Mouse (Mus musculus) forebrain, postnatal 0 days (tissue): Measurements from ENCODE around the gene Atp2b2. TPM values are rescaled to one million over a fixed set of nuclear protein-coding genes. Genes with fewer than 3 reads are reported as not detected.

Experiments
- ATAC-seq: fragments of 200-750 bp; cut with Nextera tagmentation; 2 replicates; pipeline ENCODE4 v1.8.0; 2017; ENCODE audit warnings: mild to moderate bottlenecking, moderate library complexity
- DNase-seq: peaks from one replicate; pipeline ENCODE4 v3.0.0-alpha.2; 2015
- H3K27ac ChIP-seq: fragments of 300-500 bp; sonication (generic); 2 replicates; pipeline ENCODE4 v1.5.1; 2014; ENCODE audit warnings: low read depth, mild to moderate bottlenecking, antibody characterized with exemption, low read length, moderate library complexity, mixed read lengths
- H3K27me3 ChIP-seq: fragments of 300-500 bp; sonication (generic); 2 replicates; pipeline ENCODE4 v1.6.1; 2014; ENCODE audit warnings: mild to moderate bottlenecking, low read length, mixed read lengths; ENCODE audit not compliant: insufficient read depth
- H3K36me3 ChIP-seq: fragments of 300-500 bp; sonication (generic); 2 replicates; pipeline ENCODE4 v1.6.1; 2014; ENCODE audit warnings: mild to moderate bottlenecking, moderate library complexity; ENCODE audit not compliant: insufficient read depth
- H3K4me1 ChIP-seq: fragments of 300-500 bp; sonication (generic); 2 replicates; pipeline ENCODE4 v1.6.1; 2014; ENCODE audit warnings: antibody characterized with exemption; ENCODE audit not compliant: insufficient read depth
- H3K4me2 ChIP-seq: fragments of 300-500 bp; sonication (generic); 2 replicates; pipeline ENCODE4 v1.6.1; 2014; ENCODE audit warnings: low read depth, mild to moderate bottlenecking, moderate library complexity
- H3K4me3 ChIP-seq: fragments of 300-500 bp; sonication (generic); 2 replicates; pipeline ENCODE4 v1.5.1; 2014; ENCODE audit warnings: low read depth, low read length, mixed read lengths
- H3K9ac ChIP-seq: fragments of 300-500 bp; sonication (generic); 2 replicates; pipeline ENCODE4 v1.6.1; 2014; ENCODE audit warnings: mild to moderate bottlenecking
- H3K9me3 ChIP-seq: fragments of 300-500 bp; sonication (generic); 2 replicates; pipeline ENCODE4 v1.6.1; 2016; ENCODE audit warnings: low read length
- CTCF ChIP-seq: sonication (generic); IDR thresholded peaks from 2 replicates; pipeline ENCODE4 v1.5.1; 2016; ENCODE audit warnings: antibody characterized with exemption, control low read depth, low read depth
- WGBS: fragments of 180-500 bp; shearing (Covaris S2); extraction: QIAGEN DNeasy Blood & Tissue Kit; methylation state at CpG from one replicate; pipeline ENCODE4 v1.1.7; 2014; 5-methylcytosine and 5-hydroxymethylcytosine counted together
- polyA plus RNA-seq: library from polyadenylated mRNA; unstranded; fragments of >200 nt; fragmentation: Nextera tagmentation; extraction: Ambion mirVana; gene quantifications from 2 replicates; pipeline ENCODE4 v1.2.1, GENCODE M21; 2015
- total RNA-seq: library from RNA; depleted of rRNA; stranded (reverse); fragments of >200 nt; gene quantifications from 2 replicates; pipeline ENCODE4 v1.2.3, GENCODE M21; 2014

The Atp2b2 gene
- total and polyA plus RNA-seq, 2 experiments from 2014 or later: 37.8 to 65.1 TPM

- Histone ChIP-seq H3K36me3 (no peaks in the 10 kb centered on the region), H3K27me3 (no peaks in the 10 kb centered on the region), H3K9ac (no peak overlapping the region), H3K9me3 (no peaks in the 10 kb centered on the region), H3K27ac (no peak overlapping the region), H3K4me1 (peaks cover 23% of the 10 kb centered on the region), H3K4me3 (no peak overlapping the region), H3K4me2 (no peak overlapping the region)
- no peak for ATAC-seq
- no peak for DNase-seq
- TF ChIP-seq CTCF: no peak
Observed at GRCm38 (mm10) chr6:113886886-113887285, 155.5 kb downstream of the Atp2b2 start.

GRCm38 (mm10) chr6:113884806-113885205 lies 157.6 kb downstream of the Atp2b2 start:
- Histone ChIP-seq H3K27ac (no peak overlapping the region), H3K36me3 (no peaks in the 10 kb centered on the region), H3K4me2 (no peak overlapping the region), H3K4me1 (peaks cover 17% of the 10 kb centered on the region), H3K27me3 (no peaks in the 10 kb centered on the region), H3K9ac (no peak overlapping the region), H3K4me3 (no peak overlapping the region), H3K9me3 (no peaks in the 10 kb centered on the region)
- no peak for ATAC-seq
- WGBS: 74% methylated on average over 4 of the region's 4 CpGs
- TF ChIP-seq CTCF: no peak
- DNase-seq: no peak

GRCm38 (mm10) chr6:113883225-113883624 lies 159.2 kb downstream of the Atp2b2 start:
- DNase-seq: no peak
- WGBS: 59% methylated on average over 9 of the region's 9 CpGs

GRCm38 (mm10) chr6:113882396-113882795 lies 160.0 kb downstream of the Atp2b2 start:
- no peak overlapping the region for H3K27ac ChIP-seq
- ATAC-seq (no peak), DNase-seq (no peak)

More at GRCm38 (mm10) chr6:113883225-113883624, 159.2 kb downstream of the Atp2b2 start:
- no peaks in the 10 kb centered on the region; the same call in 1 of the 2 replicates for H3K36me3 ChIP-seq
- ATAC-seq: no peak
- H3K9ac ChIP-seq: no peak overlapping the region
- H3K9me3 ChIP-seq: no peaks in the 10 kb centered on the region
- 0 out of 2 replicates have a peak, but pooled peaks cover 7% of the 10 kb centered on the region for H3K4me1 ChIP-seq
- TF ChIP-seq CTCF: no peak
- H3K4me2 ChIP-seq: no peak overlapping the region
- no peak overlapping the region for H3K4me3 ChIP-seq
- no peaks in the 10 kb centered on the region for H3K27me3 ChIP-seq
- H3K27ac ChIP-seq: no peak overlapping the region

GRCm38 (mm10) chr6:113881561-113882243 lies 160.7 kb downstream of the Atp2b2 start:
- H3K4me1 ChIP-seq: no peaks in the 10 kb centered on the region
- H3K36me3 ChIP-seq: no peaks in the 10 kb centered on the region; the same call in 1 of the 2 replicates
- H3K4me2 ChIP-seq: no peak overlapping the region
- ATAC-seq (no peak), DNase-seq (no peak)
- H3K4me3 ChIP-seq: no peak overlapping the region
- 56% methylated on average over 10 of the region's 10 CpGs for WGBS
- H3K27me3 ChIP-seq: no peaks in the 10 kb centered on the region
- TF ChIP-seq CTCF: no peak
- H3K9ac ChIP-seq: no peak overlapping the region
- H3K9me3 ChIP-seq: no peaks in the 10 kb centered on the region
- H3K27ac ChIP-seq: no peak overlapping the region

More at GRCm38 (mm10) chr6:113882396-113882795, 160.0 kb downstream of the Atp2b2 start:
- Histone ChIP-seq H3K36me3 (no peaks in the 10 kb centered on the region; the same call in 1 of the 2 replicates), H3K9me3 (no peaks in the 10 kb centered on the region), H3K9ac (no peak overlapping the region), H3K4me3 (no peak overlapping the region), H3K27me3 (no peaks in the 10 kb centered on the region), H3K4me1 (0 out of 2 replicates have a peak, but pooled peaks cover 5% of the 10 kb centered on the region), H3K4me2 (no peak overlapping the region)
- TF ChIP-seq CTCF: no peak
- WGBS: 60% methylated on average over 7 of the region's 7 CpGs

GRCm38 (mm10) chr6:113879366-113879765 lies 163.0 kb downstream of the Atp2b2 start:
- H3K4me1 ChIP-seq: no peaks in the 10 kb centered on the region
- no peaks in the 10 kb centered on the region for H3K9me3 ChIP-seq
- H3K27ac ChIP-seq: no peak overlapping the region
- no peak overlapping the region for H3K4me3 ChIP-seq
- DNase-seq (no peak), ATAC-seq (peak; percentile 21; the same call in 1 of the 2 replicates)
- H3K9ac ChIP-seq: no peak overlapping the region
- 60% methylated on average over 3 of the region's 3 CpGs for WGBS
- H3K36me3 ChIP-seq: no peaks in the 10 kb centered on the region; the same call in 1 of the 2 replicates
- TF ChIP-seq CTCF: no peak
- no peaks in the 10 kb centered on the region for H3K27me3 ChIP-seq
- H3K4me2 ChIP-seq: no peak overlapping the region

- no peak overlapping the region for H3K4me3 ChIP-seq
- H3K36me3 ChIP-seq: no peaks in the 10 kb centered on the region; the same call in 1 of the 2 replicates
- H3K9ac ChIP-seq: no peak overlapping the region
- DNase-seq (no peak), ATAC-seq (no peak)
- H3K9me3 ChIP-seq: no peaks in the 10 kb centered on the region
- H3K27ac ChIP-seq: no peak overlapping the region
- H3K4me2 ChIP-seq: no peak overlapping the region
- TF ChIP-seq CTCF: no peak
- no peaks in the 10 kb centered on the region for H3K4me1 ChIP-seq
- 84% methylated on average over 8 of the region's 8 CpGs for WGBS
- H3K27me3 ChIP-seq: no peaks in the 10 kb centered on the region
Observed at GRCm38 (mm10) chr6:113878510-113879128, 163.8 kb downstream of the Atp2b2 start.
